Mouse (Mus musculus) bone marrow, adult 2 months (tissue): Measurements from ENCODE around the gene Selplg. TPM values are rescaled to one million over a fixed set of nuclear protein-coding genes. Genes with fewer than 3 reads are reported as not detected.

Experiments used
- H3K27ac ChIP-seq: fragments of 200-500 bp; 2 replicates; pipeline ENCODE4 v1.5.1; 2012; ENCODE audit warnings: low read depth, mild to moderate bottlenecking, control low read depth, inconsistent platforms, low read length; ENCODE audit not compliant: control insufficient read depth, poor library complexity, insufficient read depth
- H3K4me1 ChIP-seq: fragments of 200-500 bp; 2 replicates; pipeline ENCODE4 v1.6.1; 2011; ENCODE audit warnings: low read length; ENCODE audit not compliant: control insufficient read depth, insufficient read depth
- H3K4me3 ChIP-seq: fragments of 200-500 bp; replicated peaks from 2 replicates; pipeline ENCODE3; 2011; ENCODE audit warnings: mild to moderate bottlenecking, low read depth, low read length, control low read depth; ENCODE audit not compliant: control insufficient read depth
- CTCF ChIP-seq: fragments of 200-500 bp; IDR thresholded peaks from 2 replicates; pipeline ENCODE4 v1.5.1; 2011; ENCODE audit warnings: low read length, control low read depth; ENCODE audit not compliant: control insufficient read depth, insufficient read depth
- POLR2A ChIP-seq: fragments of 200-500 bp; IDR thresholded peaks from 2 replicates; pipeline ENCODE4 v1.6.1; 2011; ENCODE audit warnings: low read depth, mild to moderate bottlenecking, control low read depth, low read length, borderline replicate concordance; ENCODE audit not compliant: control insufficient read depth
- WGBS: fragments of 180-500 bp; shearing (Covaris S2); methylation state at CpG from one replicate; pipeline ENCODE4 v1.1.7; 2018; 5-methylcytosine and 5-hydroxymethylcytosine counted together
- polyA plus RNA-seq: library from polyadenylated mRNA; stranded (reverse); fragments of >200 nt; gene quantifications from 2 replicates; pipeline ENCODE4 v1.2.4, GENCODE M21; 2011; ENCODE audit warnings: low replicate concordance; ENCODE audit not compliant: missing spikeins, insufficient read depth, insufficient read length

Gene Selplg
- polyA plus RNA-seq, 1 experiment: 146 TPM

- Histone ChIP-seq H3K4me1 (peaks cover 5% of the 10 kb centered on the region), H3K4me3 (peak within 1 kb of the TSS; percentile 99), H3K27ac (peak within 1 kb of the TSS; percentile 97)
- WGBS: under 1% methylated on average over 49 of the region's 49 CpGs
- TF ChIP-seq POLR2A: peak; percentile 81; the same call in 1 of the 2 replicates
- TF ChIP-seq CTCF: no peak
These were observed 60.0 kb downstream of the Selplg start, which contains the start of the genes Sart3 and Iscu for GRCm38 (mm10) chr5:113772450-113772895. Gene Sart3, minus strand, starts transcription at chr5:113772510. Gene Iscu, plus strand, starts transcription at chr5:113772748.

DNA sequence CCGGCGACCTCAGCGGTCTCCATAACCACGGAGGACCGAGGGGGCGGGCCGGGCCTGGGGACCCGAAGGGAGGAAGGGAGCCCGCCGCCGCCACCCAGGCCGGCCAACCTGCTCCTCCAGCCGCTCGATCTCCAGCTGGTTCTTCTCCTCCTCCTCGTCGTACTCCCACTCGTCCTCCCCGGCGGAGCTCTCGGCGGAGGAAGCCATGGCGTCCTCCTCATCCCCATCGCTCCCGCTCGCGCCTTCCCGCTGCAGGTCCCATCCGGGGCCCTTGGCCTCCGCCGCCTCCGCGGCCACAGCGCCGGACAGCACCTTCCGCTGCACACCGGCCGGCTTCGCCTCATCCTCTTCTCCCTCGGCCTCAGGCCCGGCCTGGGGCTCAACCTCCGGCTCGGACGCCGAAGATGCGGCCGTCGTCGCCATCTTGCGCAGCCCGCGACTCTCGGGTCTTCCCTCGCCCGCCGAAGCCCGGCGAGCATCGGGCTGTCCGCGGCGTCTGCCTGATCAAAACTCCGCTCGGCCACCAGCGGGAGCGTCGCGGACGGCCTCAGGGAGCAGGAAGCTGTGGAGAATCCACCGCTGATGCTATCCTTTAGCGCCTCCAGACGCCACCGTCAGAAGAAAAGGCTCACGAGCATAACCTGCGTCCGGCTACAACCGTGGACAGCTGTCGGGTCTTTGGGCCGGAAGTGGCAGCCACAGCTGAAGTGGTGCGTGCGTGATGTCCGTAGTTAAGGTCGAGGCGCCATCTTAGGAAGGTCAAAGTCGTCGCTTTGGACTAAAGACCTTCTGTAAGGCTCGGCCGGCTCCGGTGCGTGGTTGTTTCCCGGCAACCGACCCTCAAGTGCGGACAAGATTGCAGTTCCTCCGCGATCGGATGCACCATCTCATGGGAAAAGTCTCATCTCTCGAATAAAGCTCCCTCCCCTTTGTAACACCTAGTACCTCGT lies 61.0 kb downstream of the Selplg start:
- WGBS: 1% methylated on average over 97 of the region's 97 CpGs
- peaks cover 3% of the 10 kb centered on the region; the same call in 1 of the 2 replicates for H3K4me1 ChIP-seq
- H3K27ac ChIP-seq: peak overlapping the region; percentile 97
- TF ChIP-seq POLR2A (peak; percentile 77; the same call in 1 of the 2 replicates), CTCF (no peak; the same call in 1 of the 2 replicates)
- peak overlapping the region; percentile 98 for H3K4me3 ChIP-seq

GRCm38 (mm10) chr5:113768806-113769205 lies 63.6 kb downstream of the Selplg start:
- H3K4me3 ChIP-seq: no peak overlapping the region
- no peaks in the 10 kb centered on the region; the same call in 1 of the 2 replicates for H3K4me1 ChIP-seq
- TF ChIP-seq POLR2A (no peak), CTCF (no peak)
- WGBS: 90% methylated on average over 8 of the region's 8 CpGs
- no peak overlapping the region for H3K27ac ChIP-seq

Other genes starting within 250 kb of the Selplg start
- 1.2 and 2.6 TPM in 2 replicates for gene Cmklr1, start 182.2 kb downstream of the Selplg start, polyA plus RNA-seq
- gene 1700069L16Rik, start 107.9 kb downstream of the Selplg start, polyA plus RNA-seq: not detected in 2 replicates
- 1.0 and 3.0 TPM in 2 replicates for gene Ficd, start 96.8 kb downstream of the Selplg start, polyA plus RNA-seq
- gene Sart3, start 60.1 kb downstream of the Selplg start, polyA plus RNA-seq: 42.7 and 57.4 TPM in 2 replicates
- 108 and 116 TPM in 2 replicates for gene Iscu, start 59.9 kb downstream of the Selplg start, polyA plus RNA-seq
- gene Tmem119, start 32.1 kb downstream of the Selplg start, polyA plus RNA-seq: 1.4 and 1.8 TPM in 2 replicates
- gene Coro1c, start 76.1 kb upstream of the Selplg start, polyA plus RNA-seq: 26.5 and 52.7 TPM in 2 replicates
- gene Ssh1, start 161.2 kb upstream of the Selplg start, polyA plus RNA-seq: 13.0 and 14.4 TPM in 2 replicates
- gene Dao, start 171.1 kb upstream of the Selplg start, polyA plus RNA-seq: 1.6 TPM in 1 of 2 replicates, not detected in the other
- 2.0 and 3.6 TPM in 2 replicates for gene Usp30, start 232.8 kb upstream of the Selplg start, polyA plus RNA-seq